Mouse (Mus musculus) liver, postnatal 0 days (tissue): ENCODE measurements at regions not wholly inside any gene's neighbourhood (a gene's known extent, or its start where the extent isn't known, plus 50 kb on each side); places are given as distances from the start of the nearest gene placed in this dataset.

Experiments
- CTCF ChIP-seq: sonication (generic); IDR thresholded peaks from 2 replicates; pipeline ENCODE4 v1.5.1; 2016; ENCODE audit warnings: antibody characterized with exemption, low read depth
- EP300 ChIP-seq: IDR thresholded peaks from 2 replicates; pipeline ENCODE4 v1.6.1; 2016; ENCODE audit warnings: antibody characterized with exemption, low read depth, mild to moderate bottlenecking

DNA sequence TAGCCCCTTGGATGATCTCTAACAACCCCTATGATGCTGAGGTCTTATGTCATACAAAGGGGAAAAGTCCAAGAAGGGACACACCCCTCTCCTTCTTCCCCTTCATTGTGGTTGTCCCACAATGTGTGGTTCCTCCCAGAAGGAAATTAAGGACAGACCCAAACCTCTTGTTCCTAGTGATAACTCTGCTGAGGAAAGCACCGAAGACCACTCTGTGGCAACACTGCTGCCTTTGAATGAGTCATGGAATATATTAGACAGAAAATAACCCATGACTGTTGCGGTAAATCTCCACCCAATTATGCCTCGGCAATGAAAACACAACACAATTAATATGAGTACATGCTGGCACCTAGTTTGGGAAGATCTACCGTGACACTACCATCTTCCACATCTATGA is 89.4 kb upstream of the Zdhhc15 start:
- no peak for TF ChIP-seq CTCF
- TF ChIP-seq EP300 = no peak
